Mouse (Mus musculus) heart, embryonic 16.5 days (tissue): ENCODE results near the gene Cmtr1. TPM values are rescaled to one million over a fixed set of nuclear protein-coding genes. Genes with fewer than 3 reads are reported as not detected.

ENCODE experiments used
- ATAC-seq: fragments of 200-750 bp; cut with Nextera tagmentation; replicated peaks from 2 replicates; pipeline ENCODE4 v1.8.0; 2017; ENCODE audit warnings: moderate number of reproducible peaks; ENCODE audit not compliant: insufficient read depth, low FRiP score; ENCODE audit errors: extremely low read depth
- H3K27ac ChIP-seq: fragments of 300-500 bp; sonication (generic); 2 replicates; pipeline ENCODE4 v1.5.1; 2014; ENCODE audit warnings: mild to moderate bottlenecking, low read length, control low read depth, moderate library complexity
- H3K27me3 ChIP-seq: fragments of 300-500 bp; sonication (generic); 2 replicates; pipeline ENCODE4 v1.6.1; 2014; ENCODE audit warnings: low read length, mixed read lengths; ENCODE audit not compliant: control insufficient read depth, insufficient read depth
- H3K36me3 ChIP-seq: fragments of 300-500 bp; sonication (generic); 2 replicates; pipeline ENCODE4 v1.6.1; 2014; ENCODE audit not compliant: control insufficient read depth, insufficient read depth
- H3K4me1 ChIP-seq: fragments of 300-500 bp; sonication (generic); 2 replicates; pipeline ENCODE4 v1.6.1; 2014; ENCODE audit warnings: low read length, mixed read lengths; ENCODE audit not compliant: control insufficient read depth, insufficient read depth
- H3K4me2 ChIP-seq: fragments of 300-500 bp; sonication (generic); 2 replicates; pipeline ENCODE4 v1.6.1; 2014; ENCODE audit warnings: low read depth, mild to moderate bottlenecking, control low read depth, low read length
- H3K4me3 ChIP-seq: fragments of 300-500 bp; sonication (generic); 2 replicates; pipeline ENCODE4 v1.5.1; 2014; ENCODE audit warnings: mild to moderate bottlenecking, control low read depth, low read length
- H3K9ac ChIP-seq: fragments of 300-500 bp; sonication (generic); 2 replicates; pipeline ENCODE4 v1.6.1; 2014; ENCODE audit warnings: low read length, control low read depth
- H3K9me3 ChIP-seq: fragments of 300-500 bp; sonication (generic); replicated peaks from 2 replicates; pipeline ENCODE4 v1.6.1; 2016; ENCODE audit warnings: low read length; ENCODE audit not compliant: control insufficient read depth
- WGBS: fragments of 180-500 bp; shearing (Covaris S2); extraction: QIAGEN DNeasy Blood & Tissue Kit; methylation state at CpG from one replicate; pipeline ENCODE4 v1.1.7; 2014; 5-methylcytosine and 5-hydroxymethylcytosine counted together
- polyA plus RNA-seq: library from polyadenylated mRNA; unstranded; fragments of >200 nt; fragmentation: Nextera tagmentation; extraction: Ambion mirVana; gene quantifications from 2 replicates; pipeline ENCODE4 v1.2.1, GENCODE M21; 2015

The Cmtr1 gene
- polyA plus RNA-seq, 1 experiment from 2014 or later: 90.5 TPM

- H3K9ac ChIP-seq: no peak overlapping the region
- H3K27ac ChIP-seq: peak overlapping the region; percentile 56
- no peak overlapping the region for H3K4me3 ChIP-seq
- H3K4me2 ChIP-seq: no peak overlapping the region
- no peaks in the 10 kb centered on the region for H3K27me3 ChIP-seq
- no peak for ATAC-seq
- H3K9me3 ChIP-seq: no peaks in the 10 kb centered on the region
- no peaks in the 10 kb centered on the region for H3K36me3 ChIP-seq
- WGBS: 63% methylated on average over 12 of the region's 12 CpGs
- peaks cover 12% of the 10 kb centered on the region for H3K4me1 ChIP-seq
Observed at GRCm38 (mm10) chr17:29731266-29731952, 71.0 kb downstream of the Cmtr1 start.

- Histone ChIP-seq H3K27ac (no peak overlapping the region), H3K4me3 (no peak overlapping the region), H3K9ac (no peak overlapping the region), H3K4me2 (no peak overlapping the region), H3K4me1 (peaks cover 12% of the 10 kb centered on the region), H3K36me3 (no peaks in the 10 kb centered on the region), H3K9me3 (no peaks in the 10 kb centered on the region), H3K27me3 (no peaks in the 10 kb centered on the region)
- no peak for ATAC-seq
- 69% methylated on average over 6 of the region's 6 CpGs for WGBS
Observed at GRCm38 (mm10) chr17:29731953-29732325, 71.5 kb downstream of the Cmtr1 start.

GRCm38 (mm10) chr17:29732522-29732921, 72.1 kb downstream of the Cmtr1 start:
- H3K4me3 ChIP-seq: no peak overlapping the region
- H3K36me3 ChIP-seq: no peaks in the 10 kb centered on the region
- H3K4me2 ChIP-seq: no peak overlapping the region
- H3K4me1 ChIP-seq: peaks cover 12% of the 10 kb centered on the region
- no peak overlapping the region for H3K9ac ChIP-seq
- H3K9me3 ChIP-seq: no peaks in the 10 kb centered on the region
- WGBS: 75% methylated on average over 2 of the region's 2 CpGs
- ATAC-seq: no peak
- no peaks in the 10 kb centered on the region for H3K27me3 ChIP-seq
- H3K27ac ChIP-seq: no peak overlapping the region

GRCm38 (mm10) chr17:29736448-29737014, 76.1 kb downstream of the Cmtr1 start:
- Histone ChIP-seq H3K36me3 (no peaks in the 10 kb centered on the region), H3K9ac (no peak overlapping the region; the same call in 1 of the 2 replicates), H3K4me3 (no peak overlapping the region), H3K27me3 (no peaks in the 10 kb centered on the region), H3K4me1 (peaks cover 16% of the 10 kb centered on the region), H3K4me2 (no peak overlapping the region), H3K9me3 (no peaks in the 10 kb centered on the region), H3K27ac (peak overlapping the region; percentile 16; the same call in 1 of the 2 replicates)
- 33% methylated on average over 15 of the region's 15 CpGs for WGBS
- no peak for ATAC-seq

GRCm38 (mm10) chr17:29737849-29738804, 77.7 kb downstream of the Cmtr1 start:
- peak overlapping the region; percentile 70 for H3K27ac ChIP-seq

GRCm38 (mm10) chr17:29747466-29747865, 87.1 kb downstream of the Cmtr1 start:
- Histone ChIP-seq H3K9me3 (no peaks in the 10 kb centered on the region), H3K4me1 (peaks cover 12% of the 10 kb centered on the region), H3K4me3 (no peak overlapping the region), H3K36me3 (no peaks in the 10 kb centered on the region), H3K27me3 (no peaks in the 10 kb centered on the region; the same call in none of the 2 replicates), H3K27ac (no peak overlapping the region), H3K9ac (no peak overlapping the region), H3K4me2 (no peak overlapping the region)
- ATAC-seq: no peak
- 78% methylated on average over 6 of the region's 6 CpGs for WGBS

More at GRCm38 (mm10) chr17:29737849-29738804, 77.7 kb downstream of the Cmtr1 start:
- Histone ChIP-seq H3K36me3 (no peaks in the 10 kb centered on the region), H3K9ac (peak overlapping the region; percentile 34; the same call in 1 of the 2 replicates), H3K9me3 (no peaks in the 10 kb centered on the region), H3K4me2 (peak overlapping the region; percentile 56), H3K27me3 (no peaks in the 10 kb centered on the region), H3K4me1 (peaks cover 21% of the 10 kb centered on the region), H3K4me3 (0 out of 2 replicates have a peak overlapping the region, but pooled peaks have one; percentile 12)
- 25% methylated on average over 22 of the region's 22 CpGs for WGBS
- ATAC-seq: peak; percentile 88

- ATAC-seq: no peak
- Histone ChIP-seq H3K9ac (peak overlapping the region; percentile 48), H3K36me3 (no peaks in the 10 kb centered on the region), H3K4me1 (no peaks in the 10 kb centered on the region; the same call in 1 of the 2 replicates), H3K27ac (no peak overlapping the region), H3K4me2 (no peak overlapping the region), H3K27me3 (no peaks in the 10 kb centered on the region; the same call in none of the 2 replicates), H3K4me3 (no peak overlapping the region), H3K9me3 (no peaks in the 10 kb centered on the region)
- 53% methylated on average over 4 of the region's 4 CpGs for WGBS
Observed at GRCm38 (mm10) chr17:29754510-29754909, 94.1 kb downstream of the Cmtr1 start.
